Mouse (Mus musculus) ES-E14 (cell line): Measurements from ENCODE around the gene Zfp551. TPM values are rescaled to one million over a fixed set of nuclear protein-coding genes. Genes with fewer than 3 reads are reported as not detected.

Experiments
- DNase-seq: peaks from one replicate; pipeline ENCODE4 v3.0.0-alpha.2; 2013; ENCODE audit warnings: low read depth, low spot score
- H3K27ac ChIP-seq: 2 replicates; pipeline ENCODE4 v1.5.1; 2012; ENCODE audit warnings: low read depth, mild to moderate bottlenecking, low read length, moderate library complexity, mixed read lengths; ENCODE audit not compliant: poor library complexity, insufficient read depth, severe bottlenecking
- H3K36me3 ChIP-seq: 2 replicates; pipeline ENCODE4 v1.6.1; 2012; ENCODE audit warnings: mild to moderate bottlenecking, low read length, moderate library complexity, mixed read lengths; ENCODE audit not compliant: control insufficient read depth, poor library complexity, insufficient read depth, severe bottlenecking
- H3K4me1 ChIP-seq, 2 experiments: fragments of 150-350 bp in 1 of 2; sonication (generic) in 1 of 2; 2 replicates each; pipeline ENCODE4 v1.6.1; 2012; ENCODE audit warnings: low read length in 2 of 2, mild to moderate bottlenecking in 1 of 2, mixed read lengths in 1 of 2; ENCODE audit not compliant: control insufficient read depth in 2 of 2, insufficient read depth in 2 of 2, poor library complexity in 1 of 2
- H3K4me3 ChIP-seq, 2 experiments: fragments of 150-350 bp in 1 of 2; sonication (generic) in 1 of 2; 2 replicates each; pipeline ENCODE4 v1.5.1; 2012; ENCODE audit warnings: low read length in 2 of 2, low read depth in 1 of 2, mild to moderate bottlenecking in 1 of 2, mixed read lengths in 1 of 2; ENCODE audit not compliant: insufficient read depth in 1 of 2, poor library complexity in 1 of 2, severe bottlenecking in 1 of 2
- H3K9ac ChIP-seq: 2 replicates; pipeline ENCODE4 v1.6.1; 2012; ENCODE audit warnings: low read depth, mild to moderate bottlenecking, low read length, mixed read lengths; ENCODE audit not compliant: poor library complexity, insufficient read depth, severe bottlenecking
- H3K9me3 ChIP-seq: fragments of 150-350 bp; sonication (generic); 2 replicates; pipeline ENCODE4 v1.6.1; 2012; ENCODE audit warnings: low read depth, mild to moderate bottlenecking, low read length; ENCODE audit not compliant: control insufficient read depth, insufficient read depth
- CHD2 ChIP-seq: IDR thresholded peaks from 2 replicates; pipeline ENCODE4 v1.6.1; 2014; ENCODE audit warnings: mild to moderate bottlenecking, low read depth, low read length, inconsistent platforms
- HCFC1 ChIP-seq: IDR thresholded peaks from 2 replicates; pipeline ENCODE4 v1.6.1; 2012; ENCODE audit warnings: low read length, inconsistent platforms, borderline replicate concordance; ENCODE audit not compliant: insufficient read depth
- ZC3H11A ChIP-seq: IDR thresholded peaks from 2 replicates; pipeline ENCODE4 v1.6.1; 2012; ENCODE audit warnings: low read depth, mild to moderate bottlenecking, inconsistent platforms, low read length, borderline replicate concordance
- ZNF384 ChIP-seq: IDR thresholded peaks from 2 replicates; pipeline ENCODE4 v1.6.1; 2012; ENCODE audit warnings: low read depth, low read length, inconsistent platforms
- in situ Hi-C, 2 experiments: fragments of 600-800 bp; cut with MboI; formaldehyde crosslinking; loops; one replicate each; pipeline ENCODE4 v1.15.1; 2025; ENCODE audit warnings: low sequenced_read_pairs in 2 of 2, inconsistent platforms in 1 of 2; ENCODE audit not compliant: unreplicated experiment in 2 of 2
- total RNA-seq: library from RNA; depleted of rRNA; stranded (reverse); fragments of 300-350 nt; gene quantifications from 2 replicates; pipeline ENCODE4 v1.2.3, GENCODE M21; 2012; rRNA removed

Gene Zfp551
- total RNA-seq: 2.4 and 2.5 TPM in 2 replicates

DNA sequence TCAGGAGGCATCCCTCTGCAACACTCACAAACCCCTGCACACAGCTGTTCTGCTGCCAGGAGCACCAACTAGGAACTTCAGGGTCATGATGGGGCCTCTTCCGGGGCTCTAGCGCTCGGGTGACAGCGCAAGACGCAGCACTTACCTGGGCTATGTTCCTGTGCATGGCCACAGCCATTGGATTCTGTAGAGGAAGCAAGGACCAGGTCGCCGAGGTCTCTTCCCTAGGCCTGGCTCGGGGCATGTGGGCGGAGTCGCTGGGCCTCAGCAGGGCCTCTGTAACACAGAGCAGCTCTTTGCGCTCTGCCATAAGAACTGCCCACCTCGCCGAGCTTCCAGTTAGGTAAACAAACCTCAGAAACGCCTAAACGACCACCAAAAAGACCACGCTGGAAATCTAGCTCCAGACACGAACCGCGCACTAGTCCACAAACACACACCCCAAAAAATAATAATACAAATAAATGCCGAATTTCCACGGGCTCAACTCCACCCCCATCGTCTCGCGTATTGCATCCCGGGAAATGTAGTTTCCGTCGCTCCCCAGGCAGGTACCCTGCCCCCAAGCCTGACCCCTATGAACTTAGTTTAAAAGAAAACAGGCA, at the start of gene Zfp551:
Zfp551 (minus strand) TSS at position 507 of the 605 bp plus-strand sequence.
- Histone ChIP-seq H3K9ac (peak within 1 kb of the TSS; percentile 67; the same call in 1 of the 2 replicates), H3K36me3 (no peaks in the 10 kb centered on the region), H3K27ac (no peak within 1 kb of the TSS), H3K9me3 (no peaks in the 10 kb centered on the region), H3K4me3 (peak within 1 kb of the TSS; percentile 72 to 99), H3K4me1 (0 out of 4 replicates have a peak, but pooled peaks cover 0 to 2% of the 10 kb centered on the region in 2 experiments)
- DNase-seq: peak; percentile 45
- TF ChIP-seq HCFC1 (peak; percentile 91), ZC3H11A (no peak)
- in situ Hi-C loops: no loop called here

DNA sequence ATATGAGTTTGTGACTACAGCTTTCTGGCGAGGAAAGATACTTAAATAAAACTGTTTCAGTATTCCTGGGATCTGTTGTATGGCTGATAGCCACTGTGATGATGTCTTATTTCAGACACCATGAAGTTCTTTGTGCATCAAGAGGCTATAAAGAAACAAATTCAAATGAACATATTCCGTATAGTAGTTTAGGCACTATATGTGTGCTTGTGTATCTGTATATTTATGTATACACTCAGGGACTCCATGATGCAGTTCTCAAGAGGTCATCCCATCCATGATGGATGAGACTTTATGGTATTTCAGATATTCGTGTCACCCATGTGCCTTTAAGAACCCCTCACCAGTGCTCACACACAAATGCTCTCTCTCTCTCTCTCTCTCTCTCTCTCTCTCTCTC, 304 bp upstream of the Zfp551 start:
- H3K4me1 ChIP-seq: 0 out of 4 replicates have a peak, but pooled peaks cover 0 to 2% of the 10 kb centered on the region in 2 experiments
- TF ChIP-seq ZNF384: no peak
- peak overlapping the region in 1 of 2 experiments; percentile 99; a peak in 1 of 4 replicates for H3K4me3 ChIP-seq
- no peaks in the 10 kb centered on the region for H3K36me3 ChIP-seq
- H3K9me3 ChIP-seq: no peaks in the 10 kb centered on the region
- no peak for DNase-seq
- H3K27ac ChIP-seq: no peak overlapping the region
- in situ Hi-C loops: no loop called here
- no peak overlapping the region for H3K9ac ChIP-seq

GRCm38 (mm10) chr7:12421741-12422140, 810 bp downstream of the Zfp551 start:
- 0 out of 4 replicates have a peak, but pooled peaks cover 0 to 2% of the 10 kb centered on the region in 2 experiments for H3K4me1 ChIP-seq
- no peak overlapping the region for H3K9ac ChIP-seq
- in situ Hi-C loops: no loop called here
- H3K9me3 ChIP-seq: no peaks in the 10 kb centered on the region
- TF ChIP-seq ZC3H11A: no peak
- H3K27ac ChIP-seq: no peak overlapping the region
- peak overlapping the region; percentile 72 to 99; a peak in 2 of 4 replicates for H3K4me3 ChIP-seq
- no peaks in the 10 kb centered on the region for H3K36me3 ChIP-seq
- DNase-seq: no peak

GRCm38 (mm10) chr7:12369173-12369572, 53.4 kb downstream of the Zfp551 start, which contains the start of gene Vmn1r84:
Gene Vmn1r84 (minus strand): TSS chr7:12369273.
- Histone ChIP-seq H3K4me1 (no peaks in the 10 kb centered on the region), H3K27ac (no peak within 1 kb of the TSS), H3K36me3 (no peaks in the 10 kb centered on the region), H3K4me3 (no peak within 1 kb of the TSS), H3K9me3 (no peaks in the 10 kb centered on the region), H3K9ac (no peak within 1 kb of the TSS)
- DNase-seq: no peak
- in situ Hi-C loops: no loop called here
- TF ChIP-seq HCFC1 (no peak), ZC3H11A (no peak), CHD2 (no peak)

Other genes with a start within 250 kb of the Zfp551 start
- gene Vmn1r80, start 233.5 kb downstream of the Zfp551 start, total RNA-seq: not detected in 2 replicates
- not detected in 2 replicates for gene Vmn1r81, start 154.5 kb downstream of the Zfp551 start, total RNA-seq
- gene Vmn1r82, start 122.3 kb downstream of the Zfp551 start, total RNA-seq: not detected in 2 replicates
- gene Vmn1r83, start 93.3 kb downstream of the Zfp551 start, total RNA-seq: not detected in 2 replicates
- gene Vmn1r84, start 53.5 kb downstream of the Zfp551 start, total RNA-seq: not detected in 2 replicates
- 8.3 and 10.3 TPM in 2 replicates for gene Zfp606, start 55.5 kb upstream of the Zfp551 start, total RNA-seq
- gene 2900092C05Rik, start 89.8 kb upstream of the Zfp551 start, total RNA-seq: not detected in 2 replicates
- not detected in 2 replicates for gene Vmn2r53, start 186.0 kb upstream of the Zfp551 start, total RNA-seq
- gene Vmn2r54, start 217.6 kb upstream of the Zfp551 start, total RNA-seq: not detected in 2 replicates